Mouse (Mus musculus) retina, adult 2 months (tissue): Measurements from ENCODE around the gene Grk2.
"Not testable (repeated sequence)": the region's sequence is repeated elsewhere in the genome, so short reads cannot be mapped to it uniquely, and the experiment has no call there.

Experiments
- DNase-seq: peaks from one replicate; pipeline ENCODE4 v3.0.0-alpha.2; 2012; ENCODE audit warnings: low read depth, low spot score

Grk2 gene

GRCm38 (mm10) chr19:4270187-4270586 is 35.8 kb downstream of the Grk2 start:
- DNase-seq, result no peak

- no peak for DNase-seq
Observed at GRCm38 (mm10) chr19:4268566-4269361, 37.3 kb downstream of the Grk2 start, which contains the start of gene Ssh3. Gene Ssh3, minus strand, starts transcription at chr19:4269180.

GRCm38 (mm10) chr19:4265956-4266355 is 40.1 kb downstream of the Grk2 start:
- DNase-seq, result no peak

- no peak for DNase-seq
Observed at GRCm38 (mm10) chr19:4264171-4264780, 41.7 kb downstream of the Grk2 start.

- DNase-seq, result no peak
Observed at GRCm38 (mm10) chr19:4263702-4264101, 42.3 kb downstream of the Grk2 start.

- no peak for DNase-seq
Observed at GRCm38 (mm10) chr19:4262756-4263155, 43.3 kb downstream of the Grk2 start.

DNA sequence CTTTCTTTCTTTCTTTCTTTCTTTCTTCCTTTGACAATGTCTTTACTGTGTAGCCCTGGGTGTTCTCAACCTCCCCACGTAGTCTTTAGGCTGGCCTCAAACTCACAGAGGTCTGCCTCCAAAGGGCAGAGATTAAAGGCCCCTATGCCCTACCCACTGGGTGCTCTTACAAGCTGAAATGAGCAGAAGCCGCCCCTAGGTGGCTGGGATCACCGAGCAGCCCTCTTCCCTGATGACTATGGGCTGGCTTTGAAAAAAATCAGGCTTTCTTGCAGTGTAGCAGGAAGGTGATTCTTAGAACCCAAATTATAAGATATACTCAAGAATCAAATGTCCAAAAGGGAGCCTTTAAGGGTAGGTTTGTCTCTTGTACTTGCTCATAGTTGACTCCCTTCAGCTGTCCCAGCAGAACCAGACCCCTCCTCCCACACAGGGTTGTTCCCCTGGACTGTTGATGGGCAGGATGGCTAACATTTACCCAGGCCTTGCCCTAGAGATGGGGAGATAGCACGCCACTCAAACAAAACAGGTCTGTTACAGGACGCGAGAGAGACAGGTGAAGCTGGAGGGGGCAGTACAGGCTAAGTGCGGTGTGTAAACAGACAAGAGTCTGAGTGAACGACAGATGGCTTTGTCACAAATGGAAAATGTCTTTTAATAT is 44.9 kb downstream of the Grk2 start:
- DNase-seq, result no peak

GRCm38 (mm10) chr19:4257897-4258252 is 48.1 kb downstream of the Grk2 start:
- DNase-seq, result no peak

GRCm38 (mm10) chr19:4257216-4257896 is 48.7 kb downstream of the Grk2 start:
- DNase-seq, result peak; percentile 92

- DNase-seq, result no peak
Observed at GRCm38 (mm10) chr19:4255583-4256162, 50.3 kb downstream of the Grk2 start.

DNA sequence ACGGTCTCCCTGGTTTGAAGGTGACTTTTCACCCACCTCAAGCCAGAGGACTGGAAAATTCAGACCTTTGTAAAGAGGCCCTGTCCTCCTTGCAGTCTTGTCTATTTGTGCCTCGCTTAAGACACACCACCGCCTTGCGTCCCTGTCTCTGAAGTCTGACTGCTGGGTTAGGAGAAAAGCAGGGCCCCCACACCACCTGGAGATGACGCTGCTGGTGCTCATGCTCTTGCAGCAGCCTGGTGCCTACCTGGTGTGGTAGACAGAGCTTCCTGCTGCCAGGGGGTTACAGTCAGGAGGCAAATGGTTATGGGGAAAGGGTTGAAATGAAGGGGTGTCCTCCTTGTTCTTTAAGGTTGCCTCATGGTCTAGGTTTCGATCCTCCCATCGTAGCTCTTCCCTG is 51.8 kb downstream of the Grk2 start:
- DNase-seq, result no peak

DNA sequence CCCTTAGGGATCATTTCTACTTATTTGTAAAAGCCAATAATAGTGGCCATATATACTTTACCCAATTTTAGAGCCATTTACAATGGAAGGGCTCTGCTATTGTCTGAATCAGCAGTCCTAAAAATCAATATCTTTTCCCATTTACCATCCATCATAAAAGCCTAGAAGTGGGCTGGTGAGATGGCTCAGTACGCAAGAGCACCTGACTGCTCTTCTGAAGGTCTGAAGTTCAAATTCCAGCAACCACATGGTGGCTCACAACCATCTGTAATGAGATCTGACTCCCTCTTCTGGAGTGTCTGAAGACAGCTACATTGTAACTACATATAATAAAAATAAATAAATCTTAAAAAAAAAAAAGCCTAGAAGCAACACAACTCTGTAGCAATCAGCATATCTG is 57.3 kb downstream of the Grk2 start:
- not testable (repeated sequence) for DNase-seq

- no peak for DNase-seq
Observed at GRCm38 (mm10) chr19:4247010-4247409, 59.0 kb downstream of the Grk2 start.

GRCm38 (mm10) chr19:4244775-4245174 is 61.2 kb downstream of the Grk2 start:
- no peak for DNase-seq

DNA sequence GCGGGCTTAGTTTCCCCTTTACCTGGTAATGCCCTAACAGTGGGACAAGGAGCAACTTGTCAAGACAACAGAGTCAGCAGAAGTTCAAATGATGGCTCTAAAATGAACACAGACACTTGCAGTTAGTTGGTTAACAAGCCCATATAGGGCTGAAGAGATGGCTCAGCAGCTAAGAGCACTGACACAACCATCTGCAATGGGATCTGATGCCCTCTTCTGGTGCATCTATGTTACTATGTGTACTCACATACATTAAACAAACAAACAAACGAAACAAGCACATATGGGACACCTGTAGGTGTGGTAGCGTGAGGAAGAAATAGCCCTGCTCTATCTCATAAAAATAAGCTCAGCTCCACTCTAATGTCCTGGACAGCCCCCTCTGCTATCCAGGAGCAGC is 63.6 kb downstream of the Grk2 start:
- DNase-seq, result no peak

- DNase-seq, result no peak
Observed at GRCm38 (mm10) chr19:4240247-4240668, 65.8 kb downstream of the Grk2 start.
